Mouse (Mus musculus) brain, embryonic 14.5 days (tissue): Measurements from ENCODE around the gene Kalrn.

Experiments
- CTCF ChIP-seq: fragments of 200-500 bp; IDR thresholded peaks from 2 replicates; pipeline ENCODE4 v1.5.1; 2012; ENCODE audit warnings: inconsistent platforms, mild to moderate bottlenecking, moderate library complexity, borderline replicate concordance; ENCODE audit not compliant: insufficient read depth, insufficient read length; ENCODE audit errors: extremely low read depth
- POLR2A ChIP-seq: fragments of 200-500 bp; IDR thresholded peaks from 2 replicates; pipeline ENCODE4 v1.6.1; 2012; ENCODE audit warnings: mild to moderate bottlenecking, inconsistent platforms, borderline replicate concordance; ENCODE audit not compliant: poor library complexity, insufficient read depth, insufficient read length, severe bottlenecking; ENCODE audit errors: extremely low read depth

- no peak for TF ChIP-seq POLR2A
- TF ChIP-seq CTCF = no peak
Measured at GRCm38 (mm10) chr16:33939133-33939531, 634.2 kb downstream of the Kalrn start.
